ENCODE assay signal across 10 mouse cellular contexts in genomic region chr17:47795446-47795845, GRCm38 (mm10). TPM values are rescaled to one million over a fixed set of nuclear protein-coding genes. Genes with fewer than 3 reads are reported as not detected.
DNase-seq lines count a peak whose midpoint lies in the region; ATAC-seq and TF ChIP-seq lines count a peak whose summit lies in the region.
"Had no signal": no experiment of that assay in that cellular context is flagged by ENCODE, and none has a peak within 500 bp of the region (broad histone marks: within the 10 kb centered on the region; RNA-seq: fewer than 3 reads in every experiment).

No protein-coding gene starts in this region.

- peak; percentile 74 for ATAC-seq in erythroblast, adult 5-6 weeks (replicated peaks; ENCODE audit: low FRiP score, poor library complexity, severe bottlenecking)
- ATAC-seq in kidney, postnatal 0 days (replicated peaks; ENCODE audit: low FRiP score, low read depth): no peak
- ATAC-seq in megakaryocyte, adult 5-6 weeks (ENCODE audit: poor library complexity, severe bottlenecking): peak; percentile 57

- no peak overlapping the region for H3K9ac ChIP-seq in kidney, postnatal 0 days (ENCODE audit: low read depth, low read length)
- H3K9ac ChIP-seq: embryonic facial prominence, embryonic 12.5 days; limb, embryonic 13.5 days had no signal

- no peak overlapping the region for H3K4me2 ChIP-seq in kidney, postnatal 0 days (ENCODE audit: low read length)
- H3K4me2 ChIP-seq: embryonic facial prominence, embryonic 12.5 days; limb, embryonic 13.5 days had no signal

- TF ChIP-seq POLR2A in testis, adult 2 months (IDR thresholded peaks at IDR 0.05; ENCODE audit: control insufficient read depth, low read depth, low read length): no peak

- no peaks in the 10 kb centered on the region for H3K27me3 ChIP-seq in kidney, postnatal 0 days (ENCODE audit: insufficient read depth, low read length)
- H3K27me3 ChIP-seq in testis, adult 2 months (ENCODE audit: control insufficient read depth, insufficient read depth, low read length): no peaks in the 10 kb centered on the region
- H3K27me3 ChIP-seq: embryonic facial prominence, embryonic 12.5 days had no signal

- peak; percentile 92 for DNase-seq in heart, adult 11 months
- no peak for DNase-seq in heart, adult 8-10 months (ENCODE audit: low spot score)
- DNase-seq in B cell, adult 2 months: peak; percentile 79 to 80
- peak; percentile 70 for DNase-seq in adrenal gland, postnatal 10 days
- DNase-seq in kidney, postnatal 0 days (ENCODE audit: low spot score): peak; percentile 42

- WGBS in kidney, postnatal 0 days: 42% methylated on average over 3 of the region's 3 CpGs

- no peak overlapping the region for H3K27ac ChIP-seq in kidney, postnatal 0 days
- H3K27ac ChIP-seq in testis, adult 2 months (ENCODE audit: control insufficient read depth, insufficient read depth, low read depth, low read length): no peak overlapping the region
- H3K27ac ChIP-seq: embryonic facial prominence, embryonic 12.5 days; limb, embryonic 13.5 days had no signal

- H3K4me1 ChIP-seq in kidney, postnatal 0 days (replicated peaks; ENCODE audit: insufficient read depth, low read length): no peaks in the 10 kb centered on the region
- peaks cover 10% of the 10 kb centered on the region for H3K4me1 ChIP-seq in testis, adult 2 months (ENCODE audit: control insufficient read depth, insufficient read depth, low read length)

- H3K9me3 ChIP-seq in kidney, postnatal 0 days (replicated peaks; ENCODE audit: low read length): no peaks in the 10 kb centered on the region
- H3K9me3 ChIP-seq: embryonic facial prominence, embryonic 12.5 days; limb, embryonic 13.5 days had no signal

- H3K4me3 ChIP-seq in kidney, postnatal 0 days (replicated peaks; ENCODE audit: low read depth, low read length): no peak overlapping the region
- no peak overlapping the region for H3K4me3 ChIP-seq in testis, adult 2 months (ENCODE audit: control insufficient read depth, low read depth, low read length)
- H3K4me3 ChIP-seq: embryonic facial prominence, embryonic 12.5 days; limb, embryonic 13.5 days had no signal

- H3K36me3 ChIP-seq in kidney, postnatal 0 days (ENCODE audit: insufficient read depth, low read length): no peaks in the 10 kb centered on the region
- H3K36me3 ChIP-seq in testis, adult 2 months (ENCODE audit: control insufficient read depth, insufficient read depth, low read length): no peaks in the 10 kb centered on the region
- H3K36me3 ChIP-seq: embryonic facial prominence, embryonic 12.5 days; limb, embryonic 13.5 days had no signal

- TF ChIP-seq CTCF in kidney, postnatal 0 days (IDR thresholded peaks at IDR 0.05; ENCODE audit: low read depth): peak; percentile 72
- TF ChIP-seq CTCF in testis, adult 2 months (IDR thresholded peaks at IDR 0.05; ENCODE audit: control insufficient read depth, insufficient read depth, insufficient replicate concordance, low read depth, low read length): peak; percentile 80; the same call in 1 of the 2 replicates

RNA-seq across cellular contexts. Expression of gene Mdfi, which starts 39.0 kb away (rescaled TPM):
- 1 to 10 TPM; 1.7 to 2.2 (median 1.9) TPM for total RNA-seq in heart, adult 8-10 months (2022)
- 1 to 10 TPM; 4.2 to 5.3 TPM for total RNA-seq in adrenal gland, postnatal 10 days (2021)
- not detected in 2 replicates for total RNA-seq in erythroblast, adult 5-6 weeks (2015; ENCODE audit: low replicate concordance)
- not detected in 2 replicates for total RNA-seq in erythroblast, adult 5-6 weeks (2017; ENCODE audit: low replicate concordance)
- 5.5 and 6.2 TPM in 2 replicates for polyA plus RNA-seq in kidney, postnatal 0 days (2015; fragmentation: Nextera tagmentation; extraction: Ambion mirVana)
- total RNA-seq in megakaryocyte, adult 5-6 weeks (2015): not detected in 2 replicates
- not detected in 2 replicates for total RNA-seq in megakaryocyte, adult 5-6 weeks (2017)
- 2.0 and 2.1 TPM in 2 replicates for polyA plus RNA-seq in testis, adult 2 months (2012; rRNA removed)

RNA-seq across cellular contexts. Expression of gene Tfeb, which starts 58.6 kb away (rescaled TPM):
- 10 to 100 TPM; 36.9 to 42.6 (median 39.1) TPM for total RNA-seq in heart, adult 8-10 months (2022)
- 10 to 100 TPM; 19.9 to 29.7 TPM for total RNA-seq in adrenal gland, postnatal 10 days (2021)
- total RNA-seq in erythroblast, adult 5-6 weeks (2015; ENCODE audit: low replicate concordance): 4.6 and 6.7 TPM in 2 replicates
- 3.8 and 9.4 TPM in 2 replicates for total RNA-seq in erythroblast, adult 5-6 weeks (2017; ENCODE audit: low replicate concordance)
- 23.0 and 23.1 TPM in 2 replicates for polyA plus RNA-seq in kidney, postnatal 0 days (2015; fragmentation: Nextera tagmentation; extraction: Ambion mirVana)
- total RNA-seq in megakaryocyte, adult 5-6 weeks (2015): 31.0 and 31.7 TPM in 2 replicates
- total RNA-seq in megakaryocyte, adult 5-6 weeks (2017): 38.5 and 39.9 TPM in 2 replicates
- polyA plus RNA-seq in testis, adult 2 months (2012; rRNA removed): 4.4 and 5.2 TPM in 2 replicates
